Mouse (Mus musculus) forebrain, embryonic 14.5 days (tissue): ENCODE measurements at regions not wholly inside any gene's neighbourhood (a gene's known extent, or its start where the extent isn't known, plus 50 kb on each side); places are given as distances from the start of the nearest gene placed in this dataset.
A peak's percentile ranks its signal among the peaks of the same experiment; 100 is the strongest.

Experiments
- ATAC-seq: fragments of 200-750 bp; cut with Nextera tagmentation; 2 replicates; pipeline ENCODE4 v1.8.0; 2017; ENCODE audit warnings: mild to moderate bottlenecking, moderate library complexity
- DNase-seq: peaks from one replicate; pipeline ENCODE4 v3.0.0-alpha.2; 2015; ENCODE audit warnings: low spot score
- H3K27ac ChIP-seq: fragments of 300-500 bp; sonication (generic); 2 replicates; pipeline ENCODE4 v1.5.1; 2014; ENCODE audit warnings: low read depth, mild to moderate bottlenecking, control low read depth, low read length, moderate library complexity
- H3K27me3 ChIP-seq: fragments of 300-500 bp; sonication (generic); replicated peaks from 2 replicates; pipeline ENCODE4 v1.6.1; 2014; ENCODE audit warnings: low read length, control low read depth, mixed read lengths; ENCODE audit not compliant: control insufficient read depth, insufficient read depth
- H3K36me3 ChIP-seq: fragments of 300-500 bp; sonication (generic); 2 replicates; pipeline ENCODE4 v1.6.1; 2014; ENCODE audit warnings: low read length, control low read depth; ENCODE audit not compliant: control insufficient read depth, insufficient read depth
- H3K4me1 ChIP-seq: fragments of 300-500 bp; sonication (generic); 2 replicates; pipeline ENCODE4 v1.6.1; 2014; ENCODE audit warnings: antibody characterized with exemption, low read length, control low read depth; ENCODE audit not compliant: control insufficient read depth, insufficient read depth
- H3K4me2 ChIP-seq: fragments of 300-500 bp; sonication (generic); 2 replicates; pipeline ENCODE4 v1.6.1; 2014; ENCODE audit warnings: mild to moderate bottlenecking, control low read depth, low read length
- H3K4me3 ChIP-seq: fragments of 300-500 bp; sonication (generic); 2 replicates; pipeline ENCODE4 v1.5.1; 2014; ENCODE audit warnings: low read depth, low read length, control low read depth
- H3K9ac ChIP-seq: fragments of 300-500 bp; sonication (generic); 2 replicates; pipeline ENCODE4 v1.6.1; 2014; ENCODE audit warnings: mild to moderate bottlenecking, low read length, control low read depth, moderate library complexity
- H3K9me3 ChIP-seq: fragments of 300-500 bp; sonication (generic); replicated peaks from 2 replicates; pipeline ENCODE4 v1.6.1; 2016; ENCODE audit warnings: low read length, control low read depth, mixed read lengths; ENCODE audit not compliant: control insufficient read depth
- WGBS: fragments of 180-500 bp; shearing (Covaris S2); extraction: QIAGEN DNeasy Blood & Tissue Kit; methylation state at CpG from one replicate; pipeline ENCODE4 v1.1.7; 2014; 5-methylcytosine and 5-hydroxymethylcytosine counted together

DNA sequence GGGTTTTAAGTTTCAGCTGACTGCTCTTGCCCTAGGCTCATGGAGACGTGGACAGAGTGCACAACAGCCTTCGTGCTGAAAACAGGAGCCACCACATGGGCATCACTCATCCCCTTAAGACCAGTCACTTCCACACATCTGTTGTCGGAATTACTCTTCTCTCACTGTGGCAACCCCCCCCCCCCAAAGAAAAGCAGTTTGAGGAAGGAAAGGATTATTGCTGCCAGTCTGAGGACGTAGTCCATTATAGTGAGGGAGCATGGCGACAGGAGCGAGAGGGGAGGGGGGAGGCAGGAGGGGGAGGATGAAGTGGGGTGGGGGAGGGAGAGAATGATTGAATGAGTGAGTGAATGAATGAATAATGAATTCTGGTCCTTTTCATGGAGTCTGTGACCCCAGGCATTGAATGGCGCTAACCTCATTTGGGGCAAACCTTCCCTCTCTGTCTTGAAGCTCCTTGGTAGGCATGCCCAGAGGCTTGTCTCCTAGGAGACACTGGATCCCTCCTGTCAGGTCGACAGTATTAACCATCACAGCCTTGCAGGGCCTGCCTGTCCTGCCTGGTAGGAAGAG is 262.0 kb downstream of the Gadd45g start:
- Histone ChIP-seq H3K27ac (no peak overlapping the region), H3K27me3 (no peaks in the 10 kb centered on the region), H3K4me3 (no peak overlapping the region), H3K4me1 (peaks cover 15% of the 10 kb centered on the region), H3K4me2 (no peak overlapping the region), H3K36me3 (no peaks in the 10 kb centered on the region), H3K9me3 (no peaks in the 10 kb centered on the region), H3K9ac (no peak overlapping the region)
- WGBS: 21% methylated on average over 8 of the region's 8 CpGs
- ATAC-seq: peak; percentile 56
- DNase-seq: peak; percentile 57

DNA sequence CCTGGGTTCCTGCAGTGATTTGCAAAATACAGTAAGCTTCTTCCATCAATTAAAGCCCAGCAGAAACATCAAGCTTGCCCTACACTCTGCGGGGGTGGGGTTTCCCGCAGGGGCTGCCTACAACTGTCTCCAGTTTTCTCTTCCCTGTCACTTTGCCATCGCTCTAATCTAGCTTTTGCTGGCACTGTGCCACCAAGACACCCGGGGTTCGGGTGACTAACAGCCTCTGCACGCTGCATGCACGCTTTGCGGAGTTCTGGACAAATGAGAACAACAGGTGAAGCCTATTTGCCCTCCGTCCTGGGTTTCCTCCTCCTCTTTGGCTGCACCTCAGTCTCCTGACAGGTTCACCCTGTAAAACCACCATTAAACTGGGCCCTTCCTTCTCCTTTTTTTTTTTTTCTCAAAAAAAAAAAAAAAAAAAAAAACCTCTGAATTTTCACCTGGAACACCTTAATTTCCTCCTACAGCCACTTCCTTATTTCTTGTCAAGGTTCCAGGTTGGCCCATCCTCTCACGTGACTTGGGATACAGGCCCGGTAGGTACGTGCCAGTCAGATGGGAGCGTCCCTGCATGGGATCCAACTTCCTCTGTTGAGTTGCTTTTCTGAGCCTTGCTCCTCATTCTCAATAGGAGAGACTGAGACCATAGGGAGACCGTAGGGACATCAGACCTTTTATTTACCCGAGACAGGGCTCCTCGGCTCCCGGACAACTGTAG is 262.7 kb downstream of the Gadd45g start:
- H3K27ac ChIP-seq: no peak overlapping the region
- H3K27me3 ChIP-seq: no peaks in the 10 kb centered on the region
- peak; percentile 52; the same call in 1 of the 2 replicates for ATAC-seq
- DNase-seq: peak; percentile 74
- H3K9me3 ChIP-seq: no peaks in the 10 kb centered on the region
- H3K4me3 ChIP-seq: no peak overlapping the region
- H3K4me2 ChIP-seq: no peak overlapping the region
- peaks cover 19% of the 10 kb centered on the region for H3K4me1 ChIP-seq
- no peaks in the 10 kb centered on the region for H3K36me3 ChIP-seq
- H3K9ac ChIP-seq: no peak overlapping the region
- 53% methylated on average over 17 of the region's 17 CpGs for WGBS

DNA sequence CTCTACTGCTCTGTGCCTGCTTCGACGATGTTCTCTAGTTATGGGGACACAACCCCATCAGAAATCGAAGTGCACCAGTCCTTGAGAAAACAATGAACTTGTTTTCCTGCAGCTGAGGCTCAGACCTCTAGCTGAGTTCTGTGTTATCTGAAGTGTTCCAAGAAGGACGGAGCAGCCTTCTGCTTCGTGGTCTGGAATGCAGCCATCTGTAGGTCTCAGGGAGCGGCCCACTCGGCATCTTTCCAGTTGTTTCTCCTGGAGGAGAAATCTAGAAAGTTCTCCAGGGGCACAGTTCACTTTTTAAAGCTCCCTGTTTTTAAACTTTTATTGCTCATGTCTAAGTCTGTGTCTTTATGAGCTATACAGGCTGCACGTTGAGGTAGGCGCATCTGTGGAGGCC is 264.3 kb downstream of the Gadd45g start:
- DNase-seq (no peak), ATAC-seq (no peak)
- 80% methylated on average over 9 of the region's 9 CpGs for WGBS
- no peak overlapping the region for H3K9ac ChIP-seq
- H3K4me2 ChIP-seq: no peak overlapping the region
- H3K4me1 ChIP-seq: peaks cover 19% of the 10 kb centered on the region
- no peak overlapping the region for H3K27ac ChIP-seq
- no peaks in the 10 kb centered on the region for H3K36me3 ChIP-seq
- no peaks in the 10 kb centered on the region for H3K9me3 ChIP-seq
- no peak overlapping the region for H3K4me3 ChIP-seq
- no peaks in the 10 kb centered on the region for H3K27me3 ChIP-seq

DNA sequence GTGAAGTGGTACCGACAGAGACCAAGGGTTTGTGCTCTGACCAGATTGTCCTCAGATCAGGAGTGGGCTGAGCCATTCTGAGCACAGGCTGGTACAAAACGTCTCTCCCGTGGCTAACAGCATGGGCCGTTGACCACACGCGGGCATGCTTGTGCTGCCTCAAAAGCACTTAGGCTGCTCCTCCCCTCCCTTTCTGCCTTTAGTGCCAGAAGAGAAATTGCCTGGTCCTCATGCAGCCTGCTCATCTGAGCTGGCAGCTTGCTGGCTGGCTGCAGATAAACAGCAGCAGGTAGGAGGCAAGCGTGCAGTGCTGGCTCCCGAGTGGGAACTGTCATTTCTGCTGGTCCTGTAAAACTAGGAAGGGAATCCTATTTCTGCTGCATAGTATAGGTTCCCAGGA is 267.1 kb downstream of the Gadd45g start:
- Histone ChIP-seq H3K9ac (no peak overlapping the region), H3K27me3 (no peaks in the 10 kb centered on the region), H3K4me1 (peaks cover 14% of the 10 kb centered on the region), H3K4me2 (no peak overlapping the region), H3K36me3 (no peaks in the 10 kb centered on the region), H3K4me3 (no peak overlapping the region), H3K27ac (no peak overlapping the region), H3K9me3 (no peaks in the 10 kb centered on the region)
- WGBS: 38% methylated on average over 8 of the region's 8 CpGs
- DNase-seq: peak; percentile 70
- ATAC-seq: peak; percentile 62; the same call in 1 of the 2 replicates

DNA sequence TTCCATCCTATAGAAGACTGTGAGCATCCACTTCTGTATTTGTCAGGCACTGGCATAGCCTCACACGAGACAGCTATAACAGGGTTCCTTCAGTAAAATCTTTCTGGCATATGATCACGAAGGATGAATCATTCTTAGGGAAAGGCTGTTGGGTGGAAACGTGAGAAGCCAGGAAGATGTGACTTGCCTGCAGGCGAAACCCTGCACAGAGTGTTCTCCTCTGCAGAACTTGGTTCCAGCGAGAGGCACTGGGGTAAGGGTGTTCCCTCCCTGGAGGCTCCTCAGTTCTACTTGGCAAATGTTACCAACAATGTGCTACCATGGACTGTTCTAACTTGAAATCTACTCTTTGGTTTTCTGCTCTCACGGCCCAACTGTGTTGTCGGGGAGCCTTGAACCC is 268.0 kb downstream of the Gadd45g start:
- Histone ChIP-seq H3K36me3 (no peaks in the 10 kb centered on the region), H3K27ac (no peak overlapping the region), H3K9ac (no peak overlapping the region), H3K27me3 (no peaks in the 10 kb centered on the region), H3K9me3 (no peaks in the 10 kb centered on the region), H3K4me3 (no peak overlapping the region), H3K4me2 (no peak overlapping the region), H3K4me1 (peaks cover 7% of the 10 kb centered on the region; the same call in 1 of the 2 replicates)
- WGBS: 89% methylated on average over 7 of the region's 7 CpGs
- DNase-seq (no peak), ATAC-seq (no peak)

DNA sequence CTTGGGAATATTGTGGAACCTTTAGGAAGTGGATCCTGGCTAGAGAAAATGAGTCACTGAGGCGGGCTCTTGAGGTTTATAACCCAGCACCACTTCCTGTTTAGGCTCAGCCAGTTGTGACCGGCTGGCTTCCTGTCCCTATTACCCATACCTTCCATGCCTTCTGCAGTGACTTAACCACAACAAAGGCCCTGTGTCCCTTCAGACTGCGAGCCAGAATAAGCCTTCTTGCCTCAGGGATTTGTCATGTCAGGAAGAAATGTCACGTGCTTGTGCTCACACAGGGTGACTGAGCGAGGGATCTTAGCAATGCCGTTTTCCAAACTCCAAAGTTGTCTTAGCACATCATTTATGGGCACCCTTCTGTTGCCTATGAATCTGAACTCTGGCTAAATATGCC is 268.5 kb downstream of the Gadd45g start:
- no peaks in the 10 kb centered on the region for H3K36me3 ChIP-seq
- no peak overlapping the region for H3K27ac ChIP-seq
- no peak for DNase-seq
- H3K9me3 ChIP-seq: no peaks in the 10 kb centered on the region
- H3K4me3 ChIP-seq: no peak overlapping the region
- no peak overlapping the region for H3K4me2 ChIP-seq
- peaks cover 7% of the 10 kb centered on the region; the same call in 1 of the 2 replicates for H3K4me1 ChIP-seq
- H3K27me3 ChIP-seq: no peaks in the 10 kb centered on the region
- WGBS: 85% methylated on average over 6 of the region's 6 CpGs
- ATAC-seq: no peak
- no peak overlapping the region for H3K9ac ChIP-seq

DNA sequence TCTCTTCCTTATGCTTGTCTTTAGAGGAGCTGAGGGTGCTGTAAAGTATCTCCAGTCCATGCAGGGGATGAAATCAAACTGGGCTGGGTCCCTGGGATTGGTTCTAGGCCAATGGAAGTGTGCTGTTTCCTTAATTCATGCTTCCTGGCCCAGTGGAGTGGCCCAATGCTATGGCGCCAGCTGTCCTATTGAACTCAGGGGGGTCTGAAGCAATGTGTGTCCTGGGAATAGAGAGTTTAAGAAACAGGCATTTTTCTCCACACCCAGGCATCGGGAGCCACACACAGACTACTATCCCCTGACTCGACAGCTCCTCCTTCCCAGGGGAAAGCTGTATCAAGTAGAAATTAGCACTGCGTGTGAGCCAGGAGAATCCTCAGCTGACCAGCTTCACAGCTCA is 269.8 kb downstream of the Gadd45g start:
- Histone ChIP-seq H3K4me3 (no peak overlapping the region), H3K27me3 (no peaks in the 10 kb centered on the region), H3K4me1 (peaks cover 7% of the 10 kb centered on the region; the same call in 1 of the 2 replicates), H3K36me3 (no peaks in the 10 kb centered on the region), H3K4me2 (no peak overlapping the region), H3K9ac (no peak overlapping the region), H3K9me3 (no peaks in the 10 kb centered on the region), H3K27ac (no peak overlapping the region)
- DNase-seq (no peak), ATAC-seq (no peak)
- 78% methylated on average over 4 of the region's 4 CpGs for WGBS

DNA sequence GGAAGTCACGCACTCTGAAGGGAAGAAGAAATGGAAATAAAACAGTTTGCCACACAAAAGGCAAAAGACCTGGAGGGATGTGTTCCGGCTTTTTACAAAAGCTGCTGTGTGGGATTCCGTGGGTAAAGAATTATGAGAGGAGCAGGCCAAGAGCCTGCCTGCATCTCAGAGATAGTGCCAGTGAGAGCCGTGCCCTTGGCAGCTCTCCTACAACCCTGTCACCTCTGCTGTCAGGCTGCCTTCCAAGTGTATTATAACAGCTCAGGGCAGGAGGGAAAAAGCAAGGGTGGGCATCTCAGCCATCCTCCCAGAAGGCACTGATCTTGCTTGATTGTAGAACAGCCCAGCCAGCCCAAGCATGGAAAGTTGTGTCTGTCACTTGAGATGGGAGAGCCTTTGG is 270.3 kb downstream of the Gadd45g start:
- WGBS: 73% methylated on average over 4 of the region's 4 CpGs

DNA sequence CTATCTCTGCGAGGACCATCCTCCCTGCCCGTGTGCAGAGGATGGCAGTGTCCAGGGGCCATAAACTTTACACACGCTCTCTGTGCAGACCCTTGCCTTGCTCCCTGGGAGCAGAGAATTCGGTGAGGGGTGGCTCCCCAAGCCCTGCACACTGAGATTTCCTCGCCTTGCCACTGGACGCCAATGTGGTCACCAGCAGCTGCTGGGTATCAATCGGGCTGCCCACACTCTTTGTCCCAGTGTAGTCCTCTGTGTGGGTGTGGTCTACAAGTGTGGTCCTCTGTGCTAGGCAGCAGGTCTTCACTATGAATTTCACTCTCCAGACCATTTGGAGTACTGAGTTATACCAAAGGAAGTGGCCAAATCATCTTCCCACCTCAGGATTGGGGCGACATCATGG is 274.3 kb downstream of the Gadd45g start:
- H3K27me3 ChIP-seq: no peaks in the 10 kb centered on the region
- no peaks in the 10 kb centered on the region for H3K36me3 ChIP-seq
- no peak for DNase-seq
- no peak overlapping the region for H3K9ac ChIP-seq
- 0 out of 2 replicates have a peak, but pooled peaks cover 2% of the 10 kb centered on the region for H3K4me1 ChIP-seq
- H3K4me3 ChIP-seq: no peak overlapping the region
- ATAC-seq: no peak
- H3K9me3 ChIP-seq: no peaks in the 10 kb centered on the region
- H3K27ac ChIP-seq: no peak overlapping the region
- WGBS: 91% methylated on average over 8 of the region's 8 CpGs
- H3K4me2 ChIP-seq: no peak overlapping the region

More for the DNA sequence above, 270.3 kb downstream of the Gadd45g start:
- DNase-seq (no peak), ATAC-seq (no peak)
- Histone ChIP-seq H3K4me2 (no peak overlapping the region), H3K9me3 (no peaks in the 10 kb centered on the region), H3K4me1 (peaks cover 7% of the 10 kb centered on the region; the same call in 1 of the 2 replicates), H3K4me3 (no peak overlapping the region), H3K36me3 (no peaks in the 10 kb centered on the region), H3K9ac (no peak overlapping the region), H3K27me3 (no peaks in the 10 kb centered on the region), H3K27ac (no peak overlapping the region)
